Mouse (Mus musculus) cortical plate, adult 2 months (tissue): ENCODE measurements around the gene Cacna1g.

ENCODE experiments used
- CTCF ChIP-seq: fragments of 200-500 bp; IDR thresholded peaks from 2 replicates; pipeline ENCODE4 v1.5.1; 2011; ENCODE audit warnings: mild to moderate bottlenecking, control low read depth, low read length; ENCODE audit not compliant: insufficient read depth; ENCODE audit errors: extremely low read depth
- POLR2A ChIP-seq: fragments of 200-500 bp; IDR thresholded peaks from 2 replicates; pipeline ENCODE4 v1.6.1; 2011; ENCODE audit warnings: mild to moderate bottlenecking, low read length, control low read depth; ENCODE audit not compliant: insufficient read depth; ENCODE audit errors: extremely low read depth

DNA sequence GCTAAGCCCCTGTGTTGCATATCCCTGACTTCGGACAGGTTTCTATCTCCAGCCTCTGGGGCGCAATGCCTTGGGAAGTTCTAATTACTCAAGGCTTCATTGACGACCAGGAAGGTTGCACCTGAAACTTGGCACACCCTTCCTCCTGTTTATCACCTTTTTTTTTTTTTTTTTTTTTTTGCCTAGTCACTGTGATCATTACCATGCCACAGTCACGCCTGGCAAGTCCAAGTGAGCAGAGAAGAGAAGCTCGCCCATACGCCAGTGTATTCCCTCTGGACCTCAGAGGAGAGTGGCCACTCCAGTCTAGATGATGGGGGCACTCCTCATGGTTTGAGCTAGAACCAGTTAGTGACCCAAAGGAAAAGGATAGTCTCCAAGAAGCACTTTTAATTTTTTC lies 83.2 kb downstream of the Cacna1g start:
- TF ChIP-seq POLR2A = no peak
- no peak for TF ChIP-seq CTCF
